Mouse (Mus musculus): ENCODE results near the gene F830045P16Rik.

- TF ChIP-seq CTCF (IDR thresholded peaks at IDR 0.05; ENCODE audit: insufficient read depth, low read length): no peak
- TF ChIP-seq POLR2A (IDR thresholded peaks at IDR 0.05; ENCODE audit: borderline replicate concordance, extremely low read depth, low read depth, low read length): no peak
Measured at GRCm38 (mm10) chr2:129561796-129562195, 25.4 kb upstream of the F830045P16Rik start.
